Mouse (Mus musculus): ENCODE data around the gene Zbtb9. TPM values are rescaled to one million over a fixed set of nuclear protein-coding genes. Genes with fewer than 3 reads are reported as not detected.

Zbtb9 gene
- polyA plus RNA-seq, 1 experiment, result 8.6 TPM

DNA sequence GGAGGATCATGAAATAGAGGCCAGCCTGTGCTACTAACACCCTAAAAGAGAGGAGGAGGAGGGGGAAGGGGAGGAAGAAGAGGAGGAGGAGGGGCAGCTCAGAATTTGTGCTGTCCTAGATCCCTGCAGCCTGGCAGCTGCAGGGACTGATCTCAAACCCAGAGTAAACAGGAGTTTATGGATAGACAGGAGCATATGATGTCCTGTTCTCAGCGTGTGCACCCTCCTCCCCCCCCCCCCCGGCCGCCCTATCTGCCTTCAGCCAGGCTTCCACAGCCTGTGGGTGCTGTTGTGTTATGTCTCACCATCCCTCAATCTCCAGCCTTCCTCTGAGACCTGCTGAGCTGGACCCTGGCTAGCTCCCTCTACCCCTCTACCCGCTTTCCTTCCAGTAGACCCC, 55.9 kb downstream of the Zbtb9 start, which contains the start of gene Bak1:
Gene Bak1, minus strand, starts transcription at position 101 of the 400 bp plus-strand sequence.
- H3K4me3 ChIP-seq (ENCODE audit: insufficient read depth, low read length), result peak within 1 kb of the TSS; percentile 65
- TF ChIP-seq POLR2A (IDR thresholded peaks at IDR 0.05; ENCODE audit: low read depth, low read length), result no peak
- TF ChIP-seq CTCF (IDR thresholded peaks at IDR 0.05; ENCODE audit: borderline replicate concordance, insufficient read depth, low read length), result no peak

DNA sequence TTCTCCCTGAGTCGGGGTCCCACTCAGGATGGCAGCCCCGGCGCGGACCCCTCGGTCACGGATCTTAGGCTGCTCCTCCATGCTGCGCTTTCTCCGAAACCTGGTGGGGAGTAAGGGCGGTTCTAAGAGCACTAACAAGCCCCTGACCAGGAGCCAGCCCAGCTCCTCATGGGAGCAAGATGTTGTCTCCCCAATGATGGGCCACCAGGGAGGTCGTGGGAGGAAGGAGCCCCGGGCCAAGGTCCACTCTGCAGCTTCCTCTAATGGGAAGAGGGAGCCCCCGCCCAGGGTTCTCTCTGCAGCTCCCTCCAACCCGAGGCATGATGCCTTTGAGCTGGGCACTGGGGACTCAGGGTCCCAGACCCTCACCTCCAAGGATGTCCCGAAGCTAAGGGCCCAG, 56.5 kb downstream of the Zbtb9 start:
- no peak for TF ChIP-seq POLR2A (IDR thresholded peaks at IDR 0.05; ENCODE audit: low read depth, low read length)
- no peak for TF ChIP-seq CTCF (IDR thresholded peaks at IDR 0.05; ENCODE audit: borderline replicate concordance, insufficient read depth, low read length)
- Histone ChIP-seq H3K27ac (ENCODE audit: insufficient read depth, low read length) (no peak overlapping the region), H3K4me3 (ENCODE audit: insufficient read depth, low read length) (no peak overlapping the region), H3K4me1 (ENCODE audit: control insufficient read depth, insufficient read depth, low read length) (peaks cover 4% of the 10 kb centered on the region)

More for the DNA sequence above, 55.9 kb downstream of the Zbtb9 start, which contains the start of gene Bak1:
- peak within 1 kb of the TSS; percentile 63 for H3K27ac ChIP-seq (ENCODE audit: insufficient read depth, low read length)
- peaks cover 4% of the 10 kb centered on the region for H3K4me1 ChIP-seq (ENCODE audit: control insufficient read depth, insufficient read depth, low read length)

DNA sequence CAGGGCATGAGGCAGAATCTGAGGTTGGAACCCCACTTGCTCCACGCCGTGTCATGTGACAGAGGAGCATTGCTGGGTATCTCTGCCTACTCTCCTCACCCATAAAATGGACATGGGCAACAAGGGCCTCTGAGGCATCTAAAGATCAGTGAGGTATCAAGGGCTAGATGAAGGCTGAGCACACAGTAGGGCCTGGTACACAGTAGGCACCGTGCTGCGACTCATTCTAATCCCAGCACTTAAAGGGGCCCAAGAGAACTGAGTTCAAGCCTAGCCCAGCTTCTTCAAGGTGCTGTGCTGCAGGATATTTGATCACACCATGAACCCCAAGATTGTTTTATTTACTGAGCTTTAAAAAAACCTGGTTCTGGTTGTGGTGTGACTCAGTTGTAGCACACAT, 57.9 kb downstream of the Zbtb9 start:
- H3K27ac ChIP-seq (ENCODE audit: insufficient read depth, low read length), result no peak overlapping the region
- H3K4me1 ChIP-seq (ENCODE audit: control insufficient read depth, insufficient read depth, low read length), result peaks cover 4% of the 10 kb centered on the region
- TF ChIP-seq CTCF (IDR thresholded peaks at IDR 0.05; ENCODE audit: borderline replicate concordance, insufficient read depth, low read length), result no peak
- TF ChIP-seq POLR2A (IDR thresholded peaks at IDR 0.05; ENCODE audit: low read depth, low read length), result no peak
- H3K4me3 ChIP-seq (ENCODE audit: insufficient read depth, low read length), result no peak overlapping the region

DNA sequence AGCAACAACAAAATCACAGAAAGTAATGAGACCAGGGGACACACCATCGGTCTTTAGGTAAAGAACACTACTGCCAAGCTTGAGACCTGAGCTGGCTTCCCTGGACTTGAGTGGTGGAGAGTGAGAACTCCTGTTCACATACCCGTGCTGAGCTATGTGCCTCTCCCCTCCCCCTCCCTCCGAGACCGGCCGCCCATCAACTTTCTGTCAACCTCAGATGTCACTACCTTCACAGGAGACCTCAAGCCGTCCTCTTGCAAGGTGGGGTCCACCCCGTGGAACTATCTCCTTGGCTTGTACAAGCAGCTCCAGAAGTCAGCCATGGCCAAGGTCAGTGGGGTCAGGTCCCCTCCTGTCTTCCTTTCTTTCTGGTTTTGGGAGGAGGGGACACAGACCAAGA, 59.4 kb downstream of the Zbtb9 start:
- no peak overlapping the region for H3K4me3 ChIP-seq (ENCODE audit: insufficient read depth, low read length)
- H3K27ac ChIP-seq (ENCODE audit: insufficient read depth, low read length), result no peak overlapping the region
- TF ChIP-seq CTCF (IDR thresholded peaks at IDR 0.05; ENCODE audit: borderline replicate concordance, insufficient read depth, low read length) (no peak), POLR2A (IDR thresholded peaks at IDR 0.05; ENCODE audit: low read depth, low read length) (no peak)
- H3K4me1 ChIP-seq (ENCODE audit: control insufficient read depth, insufficient read depth, low read length), result no peaks in the 10 kb centered on the region; the same call in 1 of the 2 replicates

DNA sequence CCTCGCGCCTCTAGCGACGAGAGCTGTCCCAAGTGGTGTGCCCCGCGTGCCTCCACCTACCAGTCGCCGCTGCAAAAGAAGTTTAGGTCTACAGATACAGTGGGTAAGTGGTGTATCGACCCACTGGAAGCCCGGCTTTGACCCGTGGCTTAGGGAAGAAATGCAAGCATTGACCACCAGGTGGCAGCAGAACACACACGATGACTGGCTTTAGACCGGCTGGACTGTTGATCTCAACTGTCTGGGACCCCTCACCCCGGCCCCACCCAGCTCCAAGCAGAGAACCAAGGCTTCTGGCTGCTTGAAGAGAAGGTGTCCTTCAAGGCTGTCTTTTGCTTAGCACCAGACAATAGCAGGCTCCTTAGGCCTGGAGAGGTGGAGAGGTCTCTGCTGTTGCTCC, 59.9 kb downstream of the Zbtb9 start:
- H3K4me3 ChIP-seq (ENCODE audit: insufficient read depth, low read length), result no peak overlapping the region
- H3K27ac ChIP-seq (ENCODE audit: insufficient read depth, low read length), result no peak overlapping the region
- peaks cover 3% of the 10 kb centered on the region; the same call in 1 of the 2 replicates for H3K4me1 ChIP-seq (ENCODE audit: control insufficient read depth, insufficient read depth, low read length)
- TF ChIP-seq CTCF (IDR thresholded peaks at IDR 0.05; ENCODE audit: borderline replicate concordance, insufficient read depth, low read length) (peak; percentile 89; the same call in 1 of the 2 replicates), POLR2A (IDR thresholded peaks at IDR 0.05; ENCODE audit: low read depth, low read length) (no peak)

DNA sequence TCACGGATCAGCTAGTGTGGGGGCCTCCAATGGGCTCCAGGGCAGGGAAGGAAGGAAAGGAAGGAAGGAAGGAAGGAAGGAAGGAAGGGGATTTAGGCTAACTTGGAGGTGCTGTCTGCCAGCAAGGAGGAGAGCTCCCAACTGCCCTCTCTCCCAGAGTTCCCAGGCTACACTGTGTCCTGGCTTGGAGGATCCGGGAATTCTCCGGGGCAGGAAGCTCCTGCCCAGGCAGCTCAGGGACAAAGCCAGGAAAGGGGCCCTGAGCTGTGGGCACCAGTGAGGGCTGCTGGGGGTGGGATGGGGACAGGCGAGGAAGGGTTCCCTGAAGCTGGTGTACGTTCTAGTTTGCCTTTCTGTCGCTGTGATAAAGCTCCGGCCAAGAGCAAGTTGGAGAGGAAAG, 63.5 kb downstream of the Zbtb9 start:
- TF ChIP-seq CTCF (IDR thresholded peaks at IDR 0.05; ENCODE audit: borderline replicate concordance, insufficient read depth, low read length) (no peak), POLR2A (IDR thresholded peaks at IDR 0.05; ENCODE audit: low read depth, low read length) (no peak)
- no peak overlapping the region for H3K4me3 ChIP-seq (ENCODE audit: insufficient read depth, low read length)
- H3K27ac ChIP-seq (ENCODE audit: insufficient read depth, low read length), result no peak overlapping the region
- H3K4me1 ChIP-seq (ENCODE audit: control insufficient read depth, insufficient read depth, low read length), result peaks cover 16% of the 10 kb centered on the region; the same call in 1 of the 2 replicates

DNA sequence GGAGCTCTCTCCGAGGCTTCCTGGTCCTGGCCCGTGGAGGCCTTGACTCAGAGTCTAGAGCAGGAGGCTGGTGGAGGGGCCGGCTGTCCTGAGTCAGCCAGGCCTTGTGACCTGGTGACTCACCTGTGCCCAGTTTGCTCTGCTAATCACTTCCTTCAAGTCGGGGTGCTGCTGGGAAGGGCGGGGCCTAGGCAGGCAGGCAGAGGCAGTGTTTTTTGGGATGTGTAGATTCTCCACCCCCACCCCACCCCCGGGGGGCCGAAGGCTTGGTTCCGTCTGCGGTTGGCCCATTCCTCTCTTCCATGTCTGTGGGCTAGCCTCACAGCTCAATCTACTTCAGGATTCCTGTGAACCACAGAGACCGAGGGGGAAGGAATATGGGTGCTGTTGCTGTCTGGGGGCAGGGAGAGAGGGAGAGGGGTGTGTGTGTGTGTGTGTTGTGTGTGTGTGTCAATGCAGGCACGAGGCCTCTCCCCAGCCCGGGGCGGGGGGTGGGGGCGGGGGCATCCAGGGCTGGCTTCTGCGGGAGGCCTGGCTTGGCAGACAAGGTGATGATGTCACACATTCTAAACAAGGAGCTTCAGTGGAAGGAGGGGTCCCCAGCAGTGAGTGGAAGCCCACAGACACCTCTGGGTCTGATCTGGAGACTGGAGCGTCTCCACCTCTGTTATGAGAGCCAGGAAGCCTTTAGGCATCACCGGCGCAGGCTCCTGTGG, 65.5 kb downstream of the Zbtb9 start:
- peak; percentile 25 for TF ChIP-seq POLR2A (IDR thresholded peaks at IDR 0.05; ENCODE audit: low read depth, low read length)
- no peak for TF ChIP-seq CTCF (IDR thresholded peaks at IDR 0.05; ENCODE audit: borderline replicate concordance, insufficient read depth, low read length)
- H3K27ac ChIP-seq (ENCODE audit: insufficient read depth, low read length), result peak overlapping the region; percentile 59
- no peak overlapping the region for H3K4me3 ChIP-seq (ENCODE audit: insufficient read depth, low read length)
- peaks cover 16% of the 10 kb centered on the region; the same call in 1 of the 2 replicates for H3K4me1 ChIP-seq (ENCODE audit: control insufficient read depth, insufficient read depth, low read length)

DNA sequence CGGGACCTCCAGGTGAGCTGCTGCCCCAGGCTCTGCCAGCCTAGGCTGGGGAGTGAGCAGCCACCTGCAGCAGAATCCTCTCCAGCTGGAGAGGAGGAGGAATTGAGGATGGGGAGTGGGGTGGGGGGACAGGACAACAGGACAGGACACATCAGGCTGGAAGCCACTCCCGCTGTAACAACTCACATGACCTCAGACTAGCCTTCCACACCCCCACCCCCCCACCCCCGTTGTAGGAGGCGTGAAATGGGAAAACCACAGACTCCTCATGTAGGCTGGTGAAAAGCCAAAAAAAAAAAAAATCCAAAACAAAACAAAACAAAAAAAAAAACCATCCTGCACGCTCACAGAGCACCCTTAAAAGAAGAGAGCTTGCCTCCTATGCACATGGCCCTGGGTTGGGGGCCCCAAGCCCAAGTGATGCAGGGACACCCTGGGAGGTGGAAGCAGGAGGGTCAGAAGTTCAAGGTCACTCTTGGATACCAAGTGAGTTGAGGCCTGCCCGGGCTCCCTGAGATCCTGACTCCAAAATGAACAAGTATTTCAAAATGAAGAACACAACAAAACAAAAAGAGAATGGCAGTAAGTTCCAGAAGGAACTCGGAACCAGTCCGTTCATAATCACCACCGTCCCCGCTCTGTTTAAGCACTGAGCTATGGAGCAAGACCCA, 66.6 kb downstream of the Zbtb9 start:
- peaks cover 16% of the 10 kb centered on the region; the same call in 1 of the 2 replicates for H3K4me1 ChIP-seq (ENCODE audit: control insufficient read depth, insufficient read depth, low read length)
- peak overlapping the region; percentile 59; the same call in 1 of the 2 replicates for H3K27ac ChIP-seq (ENCODE audit: insufficient read depth, low read length)
- no peak overlapping the region for H3K4me3 ChIP-seq (ENCODE audit: insufficient read depth, low read length)
- no peak for TF ChIP-seq CTCF (IDR thresholded peaks at IDR 0.05; ENCODE audit: borderline replicate concordance, insufficient read depth, low read length)
- TF ChIP-seq POLR2A (IDR thresholded peaks at IDR 0.05; ENCODE audit: low read depth, low read length), result no peak

DNA sequence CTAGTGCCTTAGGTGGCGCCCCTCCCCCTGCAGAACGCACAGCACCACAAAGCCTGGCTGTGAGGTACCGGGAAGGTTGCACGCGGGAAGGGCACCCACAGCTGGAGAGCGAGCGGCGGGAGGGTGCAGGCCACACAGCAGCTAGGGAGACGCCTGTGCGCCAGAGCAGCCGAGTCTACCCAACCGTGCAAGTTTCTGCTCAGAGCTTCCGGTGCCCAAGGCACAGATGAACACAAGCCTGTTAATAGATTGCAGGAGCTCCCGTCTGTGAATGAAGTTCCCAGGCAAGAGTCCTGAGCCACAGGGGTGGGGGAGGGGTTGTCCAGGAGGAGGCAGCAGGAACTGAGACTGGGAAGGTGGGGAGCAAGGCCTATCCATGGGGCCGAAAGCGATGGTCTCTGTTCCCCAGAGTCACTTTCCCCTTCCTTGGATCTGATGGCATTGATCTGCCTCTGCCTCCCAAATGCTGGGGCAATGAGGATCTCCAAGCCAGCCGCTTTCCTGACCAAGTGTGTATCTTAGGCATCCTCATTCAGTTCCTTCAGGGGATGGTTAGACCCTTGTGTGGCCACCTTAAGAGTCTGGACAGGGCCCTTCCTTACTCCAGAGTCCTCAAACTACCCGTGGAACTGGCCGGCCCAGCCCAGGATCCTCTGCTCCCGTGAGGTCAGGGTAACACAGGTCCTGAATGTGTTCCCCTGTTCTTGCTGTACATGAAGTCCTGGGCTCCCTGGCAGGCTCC, 67.5 kb downstream of the Zbtb9 start:
- TF ChIP-seq CTCF (IDR thresholded peaks at IDR 0.05; ENCODE audit: borderline replicate concordance, insufficient read depth, low read length) (no peak), POLR2A (IDR thresholded peaks at IDR 0.05; ENCODE audit: low read depth, low read length) (no peak)
- Histone ChIP-seq H3K4me1 (ENCODE audit: control insufficient read depth, insufficient read depth, low read length) (peaks cover 16% of the 10 kb centered on the region; the same call in 1 of the 2 replicates), H3K4me3 (ENCODE audit: insufficient read depth, low read length) (no peak overlapping the region), H3K27ac (ENCODE audit: insufficient read depth, low read length) (peak overlapping the region; percentile 21)

All from embryonic fibroblast, embryonic 13.5 days (primary cell).